Mouse (Mus musculus) gastrocnemius, postnatal 36 days (tissue): Measurements from ENCODE around the gene Olfr514. TPM values are rescaled to one million over a fixed set of nuclear protein-coding genes. Genes with fewer than 3 reads are reported as not detected.
"Not testable (repeated sequence)": the region's sequence is repeated elsewhere in the genome, so short reads cannot be mapped to it uniquely, and the experiment has no call there.

ENCODE experiments used
- DNase-seq, 2 experiments: peaks; one replicate each; pipeline ENCODE4 v3.0.0; 2022
- intact Hi-C: fragments of 180-260 bp; cut with DNase I; formaldehyde crosslinking; loops from one replicate; pipeline ENCODE4 v1.15.1; 2025
- long read RNA-seq, 2 experiments: library from polyadenylated mRNA; stranded (forward); transcript quantifications; one replicate each; pipeline ENCODE4 v2.0.0; 2021
- total RNA-seq, 2 experiments: library from RNA; stranded (reverse); gene quantifications; 2 replicates each; pipeline ENCODE4 v1.2.3; 2021

The Olfr514 gene
- not detected for total RNA-seq
- long read RNA-seq, experiment 1 = 0 reads
- long read RNA-seq, experiment 2 = 0 reads

DNA sequence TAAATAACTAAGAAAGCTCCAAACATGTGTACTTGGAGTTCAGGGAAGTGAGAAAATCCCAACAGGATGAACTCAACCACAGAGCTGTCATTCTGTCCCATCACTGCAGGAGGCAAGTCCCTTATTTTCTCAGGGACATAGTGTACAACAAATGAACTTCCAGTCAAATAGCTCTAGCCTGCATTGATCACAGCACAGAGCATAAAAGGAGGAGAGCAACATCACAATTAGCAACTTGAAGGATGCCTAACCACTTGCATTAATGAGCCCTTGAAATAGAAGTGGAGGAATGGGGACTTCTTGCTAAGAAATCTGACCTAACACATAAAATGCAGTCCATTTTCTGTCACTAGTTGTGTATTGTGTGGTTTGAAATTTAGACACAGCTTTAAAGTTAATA lies at the start of gene Olfr514:
Olfr514 (minus strand) TSS at position 101 of the 400 bp plus-strand sequence.
- DNase-seq = no peak
- intact Hi-C loops = no loop called here

DNA sequence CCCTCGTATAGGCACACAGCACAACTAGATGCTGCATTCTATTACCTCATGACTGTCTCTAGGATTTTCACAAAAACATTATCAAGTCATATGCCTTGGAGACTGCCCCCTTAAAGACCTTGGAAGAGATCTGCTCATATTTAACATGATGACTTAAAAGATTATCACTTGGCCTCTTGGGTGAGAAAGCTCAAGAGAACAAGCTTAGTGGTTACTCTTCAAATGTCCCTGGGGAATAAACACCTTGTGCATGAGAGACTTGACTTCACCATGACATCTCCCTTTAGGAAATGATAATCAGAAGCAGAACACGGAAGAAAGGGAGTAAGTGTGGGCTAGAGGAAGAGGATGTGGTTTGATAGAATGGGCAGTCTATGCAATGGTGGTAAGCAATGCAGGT lies 46.5 kb upstream of the Olfr514 start, which contains the start of gene Olfr517:
Olfr517 (minus strand) TSS at position 101 of the 400 bp plus-strand sequence.
- intact Hi-C loops = no loop called here
- no peak for DNase-seq

DNA sequence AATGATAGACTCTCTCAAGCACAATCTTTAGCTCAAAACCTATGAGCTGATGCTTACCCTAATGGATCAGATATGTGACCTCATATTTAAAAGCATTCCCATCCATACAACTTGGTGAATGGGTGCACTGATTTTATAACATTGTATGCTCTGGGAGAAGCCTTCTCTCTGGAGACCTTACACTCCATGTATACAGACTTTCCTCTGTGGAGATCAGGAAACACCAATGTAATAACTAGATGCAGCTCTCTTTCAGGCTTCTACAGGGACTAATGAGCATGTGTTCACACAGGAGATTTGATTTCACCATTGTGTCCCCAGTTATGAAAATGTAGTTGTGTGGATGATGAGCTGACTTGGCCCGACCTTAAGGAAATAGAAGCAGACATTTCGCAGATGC lies 24.6 kb upstream of the Olfr514 start, which contains the start of gene Olfr516:
Olfr516 (minus strand) TSS at position 101 of the 400 bp plus-strand sequence.
- DNase-seq = no peak

DNA sequence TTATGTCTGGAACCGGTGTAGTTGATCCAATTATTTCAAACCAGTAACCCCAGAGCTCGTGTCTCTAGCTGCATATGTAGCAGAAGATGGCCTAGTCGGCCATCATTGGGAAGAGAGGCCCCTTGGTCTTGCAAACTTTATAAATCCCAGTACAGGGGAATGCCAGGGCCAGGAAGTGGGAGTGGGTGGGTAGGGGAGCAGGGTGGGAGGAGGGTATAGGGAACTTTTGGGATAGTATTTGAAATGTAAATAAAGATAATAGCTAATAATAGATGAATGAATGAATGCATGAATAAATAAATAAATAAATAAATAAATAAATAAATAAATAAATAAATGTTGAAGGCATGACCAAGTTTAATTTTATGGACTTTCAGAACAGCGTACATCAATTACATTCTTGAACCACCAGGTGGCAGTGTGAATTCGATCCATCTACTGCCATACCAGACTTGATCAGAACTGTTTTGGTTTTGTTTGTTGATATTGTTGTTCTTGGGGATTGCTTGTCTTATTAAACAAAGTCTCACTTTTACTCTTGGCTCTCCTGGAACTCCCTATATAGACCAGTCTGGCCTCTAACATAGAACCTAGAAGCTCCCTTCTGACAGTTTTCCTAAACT lies 11.1 kb downstream of the Olfr514 start:
- intact Hi-C loops = loop anchor here (2.0 to 5.0 kb wide), 2 partner anchors 118 to 213 kb away; no protein-coding TSS in a partner anchor
- DNase-seq = not testable (repeated sequence)

More for the DNA sequence above, 24.6 kb upstream of the Olfr514 start, which contains the start of gene Olfr516:
- intact Hi-C loops = no loop called here

DNA sequence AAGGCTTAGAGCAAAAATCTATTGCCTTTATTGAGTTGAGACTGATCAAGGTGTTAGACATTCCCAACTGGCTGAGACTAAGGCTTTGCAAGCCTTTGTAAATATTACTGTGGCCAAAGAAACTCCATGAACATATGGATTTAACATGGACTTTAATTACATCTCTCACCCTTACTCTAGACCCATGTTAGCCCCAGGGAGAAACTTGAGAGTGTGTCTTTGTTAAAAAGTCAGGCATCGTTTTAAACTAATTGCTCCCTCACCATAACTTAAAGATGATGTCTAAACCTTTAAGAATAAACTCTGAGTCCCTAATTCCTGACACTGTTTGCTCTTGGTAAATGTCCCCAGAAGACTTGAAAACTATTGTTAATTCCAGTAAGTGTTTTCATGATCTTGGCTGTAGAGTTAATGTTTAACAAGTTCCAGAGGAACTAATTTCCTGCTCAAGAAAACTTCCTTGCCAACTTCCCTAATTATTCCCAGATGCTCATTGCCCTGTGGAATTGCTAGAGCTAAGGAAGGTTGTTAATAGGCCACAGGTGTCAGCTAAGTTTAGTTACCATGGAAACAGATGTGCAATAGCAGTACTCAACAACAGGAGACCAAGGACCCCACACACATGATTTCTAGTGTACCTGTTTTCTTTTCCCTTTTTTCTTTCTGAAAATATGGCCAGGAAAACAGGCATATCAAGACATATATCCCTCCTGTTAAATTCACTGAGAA lies 28.4 kb downstream of the Olfr514 start:
- intact Hi-C loops = no loop called here
- DNase-seq = no peak

Other genes with a start within 250 kb of the Olfr514 start
- not detected for gene Olfr506, start 215.2 kb downstream of the Olfr514 start, total RNA-seq
- not detected for gene Olfr507, start 204.2 kb downstream of the Olfr514 start, total RNA-seq
- not detected for gene Olfr508, start 196.0 kb downstream of the Olfr514 start, total RNA-seq
- gene Olfr509, start 174.1 kb downstream of the Olfr514 start, total RNA-seq = not detected
- not detected for gene Olfr510, start 159.6 kb downstream of the Olfr514 start, total RNA-seq
- not detected for gene Olfr512, start 112.7 kb downstream of the Olfr514 start, total RNA-seq
- not detected for gene Olfr513, start 75.0 kb downstream of the Olfr514 start, total RNA-seq
- gene Olfr516, start 24.5 kb upstream of the Olfr514 start, total RNA-seq = not detected
- gene Olfr517, start 46.4 kb upstream of the Olfr514 start, total RNA-seq = not detected
- gene Olfr518, start 59.0 kb upstream of the Olfr514 start, total RNA-seq = not detected
- not detected for gene Olfr519, start 68.4 kb upstream of the Olfr514 start, total RNA-seq
- 1 to 10 TPM; 1.3 to 1.8 TPM for gene Nlrp10, start 104.2 kb upstream of the Olfr514 start, total RNA-seq
- 100 to 1,000 TPM in 1 of 2 experiments, 10 to 100 TPM in 1; 90.9 to 108 TPM for gene Eif3f, start 108.4 kb upstream of the Olfr514 start, total RNA-seq
- gene Tub, start 124.3 kb upstream of the Olfr514 start, total RNA-seq = under 1 TPM; 0.38 to 0.49 TPM